Mouse (Mus musculus) gastrocnemius, adult 18-20 months (tissue): ENCODE data around the gene Fam83b. TPM values are rescaled to one million over a fixed set of nuclear protein-coding genes. Genes with fewer than 3 reads are reported as not detected.

ENCODE experiments used
- DNase-seq: peaks from one replicate; pipeline ENCODE4 v3.0.0; 2021; ENCODE audit warnings: low spot score
- long read RNA-seq, 2 experiments: library from polyadenylated mRNA; stranded (forward); transcript quantifications; one replicate each; pipeline ENCODE4 v2.0.0; 2021
- total RNA-seq, 2 experiments: library from RNA; stranded (reverse); gene quantifications; 2 replicates each; pipeline ENCODE4 v1.2.3; 2021

The Fam83b gene
- total RNA-seq: not detected
- long read RNA-seq, experiment 1: 0 reads
- long read RNA-seq, experiment 2: 0 reads

DNA sequence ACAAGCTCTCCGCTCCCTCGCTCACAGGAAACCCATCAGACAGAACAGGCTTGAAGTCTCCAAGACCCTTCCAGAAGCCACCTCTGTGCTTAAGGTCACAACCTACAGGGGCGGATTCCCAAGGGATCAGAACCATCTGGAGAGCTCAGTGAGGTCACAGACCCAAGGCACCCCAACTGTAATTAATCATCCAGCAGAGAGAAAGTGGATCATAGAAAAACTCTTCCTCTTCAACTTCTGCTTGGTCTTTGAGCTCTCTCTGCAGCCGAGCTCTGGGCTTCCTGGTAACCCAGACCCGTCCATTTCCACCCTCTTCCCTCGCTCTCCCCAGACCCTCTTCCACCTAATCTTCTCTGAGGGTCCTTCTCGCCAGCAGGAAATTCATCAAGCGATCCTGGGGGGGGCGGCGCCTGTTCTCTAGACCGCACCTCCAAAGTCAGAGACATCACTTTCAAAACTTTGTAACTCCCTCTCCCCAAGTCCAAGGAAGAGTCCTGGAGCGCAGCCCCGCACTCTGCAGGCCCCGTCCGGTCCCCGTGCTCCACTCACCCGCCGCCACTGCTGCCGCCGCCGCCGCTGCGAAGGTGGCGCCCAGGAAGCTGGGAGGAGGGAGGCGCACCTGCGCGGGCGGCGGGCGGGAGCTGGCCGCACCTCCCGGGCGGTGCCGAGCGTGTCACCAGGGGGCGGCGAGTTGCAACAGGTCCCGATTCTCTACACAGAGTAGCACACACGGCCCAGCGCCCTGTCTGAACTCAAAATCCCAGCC is at the start of gene Fam83b:
Fam83b (minus strand) TSS at position 602 of the 766 bp plus-strand sequence.
- no peak for DNase-seq

DNA sequence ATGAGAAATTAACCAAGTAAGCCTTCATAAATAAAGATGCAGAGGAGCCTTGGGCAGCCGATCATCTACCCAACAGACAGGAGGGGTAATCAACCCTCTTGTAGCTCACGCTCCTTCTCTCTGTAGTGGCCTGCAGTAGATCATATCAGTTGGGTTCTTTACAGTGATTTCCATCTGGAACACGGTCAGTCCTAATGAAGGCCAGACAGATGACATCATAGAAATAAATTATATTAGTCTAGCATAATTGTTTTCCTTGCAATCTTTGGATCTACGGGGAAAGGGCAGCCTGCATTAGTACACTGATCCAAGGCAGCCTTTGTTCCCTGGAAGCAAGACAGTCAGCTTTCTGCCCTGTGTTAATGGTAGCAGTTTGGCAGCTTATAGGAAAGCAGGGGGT is 47.2 kb upstream of the Fam83b start:
- DNase-seq: no peak

DNA sequence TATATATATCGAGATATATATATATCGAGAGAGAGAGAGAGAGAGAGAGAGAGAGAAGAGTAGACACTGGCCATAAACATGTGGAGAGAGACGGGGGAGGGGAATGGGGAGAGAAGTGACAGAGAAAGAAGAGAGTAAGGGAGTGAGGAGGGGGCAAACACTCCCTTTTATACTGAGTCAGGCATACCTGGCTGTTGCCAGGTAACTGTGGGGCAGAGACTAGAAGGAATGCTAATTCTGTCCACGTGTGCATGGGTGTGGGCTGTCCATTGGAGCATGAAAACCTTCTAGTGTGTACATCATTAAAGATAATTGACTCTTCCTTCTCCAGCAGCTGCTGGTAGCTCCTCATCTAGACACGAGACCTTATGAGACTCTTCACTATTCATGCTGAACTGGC is 36.8 kb upstream of the Fam83b start:
- no peak for DNase-seq

DNA sequence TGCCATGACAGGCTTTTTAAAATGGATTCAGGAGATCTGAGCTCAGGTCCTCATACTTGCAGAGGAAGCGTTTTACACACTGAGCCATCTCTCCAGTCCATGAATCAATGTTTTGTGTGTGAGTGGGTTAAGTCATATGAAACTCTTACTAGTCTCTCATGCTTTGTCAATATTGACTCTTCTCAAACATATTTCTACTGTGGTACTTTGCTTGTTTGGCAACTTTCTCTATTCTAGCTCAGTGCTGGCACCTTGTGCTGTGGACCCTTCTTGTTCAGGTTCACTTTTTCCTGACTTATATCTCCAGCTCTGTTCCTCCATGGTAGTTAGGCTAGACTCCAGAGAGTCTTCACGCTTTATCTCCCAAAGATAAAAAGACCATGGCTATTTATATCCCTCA is 36.0 kb upstream of the Fam83b start:
- DNase-seq: no peak

DNA sequence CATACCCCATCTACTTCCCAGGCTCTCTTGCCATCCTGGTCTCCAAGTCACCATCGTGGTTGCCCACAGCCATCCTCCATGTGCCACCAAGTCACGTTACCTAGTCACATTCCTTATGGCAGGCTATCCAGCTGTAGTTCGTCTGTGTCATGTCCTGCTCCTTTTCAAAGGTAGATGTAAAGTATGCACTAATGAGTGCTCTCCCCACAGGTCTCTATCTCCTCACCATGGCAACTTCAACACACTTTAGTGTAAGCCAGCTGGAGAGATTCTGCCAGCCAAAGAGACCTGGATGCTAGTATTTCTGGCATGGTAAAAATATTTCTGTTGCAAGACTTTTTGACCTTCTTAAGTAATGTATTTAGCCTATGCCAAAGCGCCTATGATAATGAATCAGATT is 30.5 kb upstream of the Fam83b start:
- no peak for DNase-seq

DNA sequence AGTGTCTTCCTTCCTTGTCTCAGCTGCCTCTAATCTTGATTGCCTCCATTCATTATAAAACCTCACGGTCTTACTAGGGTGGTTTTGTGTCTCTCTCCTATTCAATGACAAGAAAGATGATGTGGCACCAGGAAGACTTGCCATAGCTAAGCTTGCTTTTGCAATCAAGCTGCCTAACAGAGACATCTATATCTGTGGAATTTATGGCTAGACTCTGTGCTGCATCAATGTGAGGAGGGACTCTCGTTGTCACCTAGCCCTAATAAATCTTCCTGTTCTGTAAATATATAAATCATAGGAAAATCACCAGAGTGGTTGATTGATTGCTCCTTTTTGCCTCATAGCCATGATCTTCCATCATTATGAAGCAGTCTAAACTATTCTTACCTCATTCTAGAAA is 26.9 kb upstream of the Fam83b start:
- DNase-seq: no peak

DNA sequence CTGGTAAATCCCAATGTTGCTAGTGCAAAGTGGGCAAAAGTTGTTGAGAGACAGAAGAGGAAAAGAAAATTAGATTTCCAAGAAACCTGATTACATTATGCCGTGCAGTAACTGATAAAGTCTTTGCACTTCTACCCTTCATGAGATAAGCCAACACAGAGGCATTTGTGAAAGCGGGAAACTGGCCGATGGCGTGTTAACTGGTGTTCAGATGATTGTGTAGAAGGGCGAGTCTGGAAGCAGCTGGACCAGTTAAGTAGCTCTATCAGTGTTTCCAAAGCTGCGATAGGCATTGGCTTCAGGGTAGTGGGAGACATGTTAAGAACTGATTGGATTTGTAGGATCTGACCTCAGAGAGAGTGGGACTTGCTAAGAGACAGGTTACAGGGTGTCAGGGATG is 17.0 kb upstream of the Fam83b start:
- no peak for DNase-seq

DNA sequence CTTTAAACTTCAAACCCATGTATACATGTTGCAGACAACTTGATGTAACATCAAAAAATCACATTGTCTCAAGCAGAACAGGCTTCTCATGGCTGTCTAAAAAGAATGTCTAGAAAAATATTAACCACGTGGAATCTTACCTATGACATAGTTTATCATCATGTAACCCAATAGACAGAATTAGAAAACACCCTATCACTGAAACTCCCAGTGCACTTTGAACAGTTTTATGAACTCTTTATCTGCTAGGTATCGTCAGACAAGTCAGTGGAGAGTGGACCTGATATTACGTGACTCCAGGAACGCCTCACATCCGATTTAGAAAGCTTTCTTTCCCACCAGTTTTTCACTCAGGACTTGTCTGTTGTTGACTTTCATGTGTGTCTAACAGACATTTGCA is 15.1 kb upstream of the Fam83b start:
- no peak for DNase-seq

DNA sequence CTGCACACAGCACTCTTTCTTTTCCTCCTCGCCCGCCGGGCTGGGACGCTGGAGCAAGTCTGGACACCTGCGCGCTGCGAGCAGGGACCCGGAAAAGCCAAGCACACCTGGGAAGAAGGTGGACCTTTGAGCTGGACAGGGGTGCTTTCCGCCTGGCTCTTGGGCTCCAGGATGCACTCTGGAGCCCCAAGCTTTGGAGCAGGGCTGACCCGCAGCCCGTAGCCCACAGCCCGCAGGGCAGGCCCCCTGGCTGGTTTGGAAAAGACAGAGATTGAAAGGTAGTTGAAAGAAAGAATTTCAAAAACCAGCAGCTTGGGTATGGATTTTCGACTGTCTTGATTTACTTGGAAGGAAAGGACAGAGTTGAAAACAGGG is 352 bp upstream of the Fam83b start:
- DNase-seq: no peak

DNA sequence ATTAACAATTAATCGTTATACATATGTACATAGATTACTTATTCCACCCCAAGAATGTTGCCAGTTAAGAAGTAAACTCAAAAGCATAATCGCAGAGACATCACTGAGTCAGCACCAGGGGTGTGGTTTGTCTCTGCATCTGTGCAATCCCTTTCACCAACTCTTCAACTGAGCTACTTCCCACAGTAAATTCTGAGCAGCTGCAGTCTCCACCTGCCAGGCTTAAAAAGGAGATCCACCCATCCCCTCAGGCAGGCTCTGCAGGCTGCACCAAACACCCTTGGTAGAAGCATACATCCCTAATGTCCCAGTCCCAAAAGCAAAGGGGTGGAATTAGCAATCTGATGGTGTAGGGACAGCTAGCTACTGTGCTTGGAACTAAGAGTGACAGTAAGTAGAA is 1.3 kb downstream of the Fam83b start:
- no peak for DNase-seq

DNA sequence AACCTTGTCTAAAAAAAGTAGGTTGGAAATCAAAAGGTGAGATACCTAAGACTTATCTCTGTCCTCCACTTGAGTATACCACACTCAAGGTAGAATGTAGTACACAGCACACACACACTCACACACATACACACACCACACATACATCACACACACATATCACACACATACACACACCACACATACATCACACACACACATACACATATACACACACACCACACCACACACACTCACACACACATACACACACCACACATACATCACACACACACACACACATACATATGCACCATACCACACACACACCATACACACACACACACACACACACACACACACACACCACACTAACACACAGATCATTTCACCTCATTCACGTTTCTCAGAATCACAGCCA is 2.8 kb downstream of the Fam83b start:
- no peak for DNase-seq

DNA sequence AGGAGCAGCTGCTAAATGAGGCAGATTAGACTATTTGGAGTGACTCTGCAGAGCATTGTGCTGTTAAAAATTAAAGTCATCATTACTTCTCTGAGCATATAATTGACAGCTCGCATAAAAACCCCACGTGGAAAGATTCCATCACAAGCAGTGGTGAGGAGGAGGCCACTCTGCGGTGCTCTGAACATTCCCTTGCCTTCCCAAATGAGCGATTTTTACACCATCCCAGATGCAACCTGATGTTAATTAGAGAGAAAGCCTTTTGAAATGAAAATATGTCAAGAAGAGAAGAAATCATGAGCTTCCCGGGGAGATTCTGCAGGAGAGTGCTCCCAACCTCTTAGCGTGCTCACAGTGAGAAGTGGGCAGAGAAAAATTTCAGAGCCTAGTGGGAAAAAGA is 4.1 kb downstream of the Fam83b start:
- DNase-seq: no peak

DNA sequence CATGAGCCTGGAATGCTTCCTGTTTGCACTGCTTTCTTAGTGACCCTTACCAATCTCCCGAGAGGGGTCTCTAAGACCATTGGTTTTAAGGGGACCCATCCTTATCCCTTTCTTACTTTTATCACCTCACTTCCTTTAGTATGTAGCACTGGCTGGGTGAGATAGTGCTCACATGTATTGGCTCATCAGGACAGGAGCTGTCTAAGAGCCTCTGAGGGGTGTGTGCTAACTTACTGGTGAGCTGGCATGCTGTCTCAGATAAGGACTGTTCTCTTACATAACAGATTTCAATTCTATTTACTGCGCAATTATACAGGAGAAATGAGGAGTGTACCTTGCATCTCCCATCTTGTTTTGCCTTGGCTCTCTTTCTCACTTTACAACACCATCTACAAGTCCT is 7.7 kb downstream of the Fam83b start:
- no peak for DNase-seq

DNA sequence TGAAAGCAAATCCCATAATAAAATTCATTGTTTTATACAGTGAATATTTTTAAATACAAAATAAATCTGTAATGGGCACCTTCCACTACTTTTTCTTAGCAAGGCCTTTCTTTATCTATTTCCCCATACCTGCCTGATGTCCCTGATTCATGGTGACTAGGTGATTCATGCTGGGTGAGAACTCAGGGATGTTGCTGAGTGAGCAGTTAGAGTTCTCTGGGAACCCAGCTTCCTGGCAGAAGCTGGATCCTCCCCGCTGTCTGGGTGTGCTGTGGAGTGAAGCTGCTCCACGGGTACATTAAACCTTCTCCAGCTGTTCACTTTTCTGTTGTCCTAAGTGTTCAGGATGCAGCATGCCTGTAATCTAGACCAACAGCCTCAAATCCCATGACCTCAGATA is 13.2 kb downstream of the Fam83b start:
- DNase-seq: no peak

DNA sequence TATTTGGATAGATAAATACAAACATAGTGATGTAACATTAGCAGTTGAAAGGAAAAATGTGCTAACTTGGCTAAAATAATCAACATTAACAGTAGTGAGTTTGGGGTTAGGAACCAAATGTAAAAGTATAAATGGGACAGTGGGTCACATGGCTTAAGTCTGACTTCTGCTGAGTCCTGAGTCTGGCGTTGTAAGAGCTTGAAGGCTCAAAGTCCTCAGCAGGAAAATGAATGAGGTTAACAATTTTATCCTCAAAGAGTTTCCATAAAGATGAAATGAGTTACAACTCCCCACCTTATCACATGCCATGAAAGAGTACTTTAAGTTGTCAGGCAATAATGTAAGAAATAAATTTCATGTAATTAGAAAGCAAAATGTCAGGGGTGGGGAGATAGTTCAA is 13.8 kb downstream of the Fam83b start:
- no peak for DNase-seq

DNA sequence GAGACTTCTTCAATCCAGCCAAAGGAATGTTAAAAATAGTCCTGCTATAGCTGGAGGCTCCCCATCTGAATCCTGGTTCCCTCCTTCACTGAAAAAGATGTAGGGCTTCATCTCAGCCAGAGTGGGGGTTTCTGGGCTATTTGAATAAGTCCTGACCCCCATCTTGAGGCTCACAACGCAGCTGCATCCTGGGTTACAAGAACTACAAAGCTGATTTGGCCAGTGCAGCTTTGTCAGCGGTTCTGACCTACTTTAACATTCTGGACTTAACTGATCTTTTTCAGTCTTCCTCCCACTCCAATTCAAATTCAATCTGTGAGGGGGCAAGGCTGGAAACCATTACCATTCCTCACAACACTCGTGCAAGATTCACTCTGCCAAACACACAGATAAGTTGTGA is 20.2 kb downstream of the Fam83b start:
- DNase-seq: no peak

DNA sequence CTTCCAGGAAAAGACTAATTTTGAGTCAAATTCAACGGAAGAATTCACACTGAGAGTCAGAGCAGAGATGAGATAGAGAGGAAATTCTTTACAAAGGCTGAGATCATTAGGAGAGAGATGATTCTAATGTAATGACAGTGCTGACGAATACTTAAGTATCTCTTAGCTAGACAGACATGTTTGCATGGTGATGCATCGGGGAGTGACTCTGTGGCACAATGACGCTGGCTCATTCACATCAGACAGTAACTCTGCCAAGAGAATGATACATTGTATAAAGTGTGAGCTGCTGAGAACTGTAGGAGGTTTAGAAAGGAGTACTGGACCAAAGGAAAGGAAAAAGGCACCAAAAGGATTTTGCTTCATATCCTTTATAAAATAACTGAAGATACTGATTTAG is 26.2 kb downstream of the Fam83b start:
- DNase-seq: no peak

DNA sequence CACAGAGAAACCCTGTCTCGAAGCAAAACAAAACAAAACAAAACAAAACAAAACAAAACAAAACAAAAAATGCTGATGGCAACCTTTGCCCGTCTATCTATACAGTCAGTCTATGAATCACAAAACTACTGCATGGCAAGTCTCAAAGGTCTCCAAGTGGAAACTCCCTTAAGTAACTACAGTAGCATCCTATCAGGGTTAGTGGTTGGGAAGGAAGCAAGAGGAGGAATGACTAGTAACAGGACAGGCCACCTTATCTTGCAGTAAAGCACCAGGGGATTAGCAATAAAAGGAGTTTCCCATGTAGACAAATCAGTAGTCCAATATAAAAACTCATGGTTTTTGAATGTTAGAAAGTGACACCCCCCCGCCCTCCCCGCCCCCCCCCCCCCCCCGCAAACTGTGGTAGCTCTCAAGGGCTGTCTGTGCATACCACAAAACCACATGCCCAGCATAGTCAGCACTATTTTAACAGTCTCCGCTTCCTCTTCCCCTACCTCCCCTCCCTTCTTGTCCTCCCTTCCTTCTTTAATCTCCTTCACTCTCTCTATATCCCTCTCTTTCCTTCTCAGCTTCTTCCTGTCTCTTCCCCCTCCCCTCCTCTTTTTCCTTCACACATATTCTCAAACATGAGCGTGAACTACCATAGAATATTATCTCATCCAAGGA is 26.8 kb downstream of the Fam83b start:
- no peak for DNase-seq

DNA sequence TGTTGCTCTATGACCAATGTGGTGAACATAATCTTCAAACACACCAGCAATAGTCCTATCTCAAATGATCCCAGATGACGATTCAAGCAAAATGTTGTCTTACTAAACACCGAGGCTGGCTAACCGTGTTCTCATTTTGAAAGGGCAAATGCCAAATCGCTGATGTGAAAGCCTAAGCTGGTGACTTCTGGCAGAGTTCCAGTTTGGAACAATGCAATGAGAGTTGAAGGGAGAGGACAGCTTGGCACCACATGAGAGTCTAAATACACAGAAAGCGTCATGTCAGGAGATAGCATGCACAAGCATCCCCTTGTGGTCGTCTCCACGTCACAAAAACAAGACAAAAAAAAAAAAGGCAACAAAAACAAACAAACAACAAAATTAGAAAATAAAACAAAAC is 27.6 kb downstream of the Fam83b start:
- no peak for DNase-seq

DNA sequence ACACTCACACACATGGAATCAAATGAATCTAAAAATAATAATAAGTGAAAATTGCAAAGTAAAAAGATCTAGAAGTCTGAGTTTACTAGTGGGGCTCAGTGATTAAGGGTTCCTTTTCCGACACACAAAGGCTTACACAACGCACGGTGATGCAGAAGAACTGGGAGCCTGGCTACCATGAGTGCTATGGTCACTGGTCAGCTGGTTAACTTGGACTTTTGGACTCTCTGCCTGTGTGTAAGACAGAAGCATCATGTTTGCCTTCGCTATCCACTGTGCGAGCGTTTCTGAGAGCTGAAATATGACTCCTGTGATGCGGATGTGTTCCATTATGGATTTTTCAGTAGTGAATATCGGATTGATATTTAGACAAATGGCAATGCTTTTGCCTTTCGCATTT is 30.9 kb downstream of the Fam83b start:
- DNase-seq: no peak

DNA sequence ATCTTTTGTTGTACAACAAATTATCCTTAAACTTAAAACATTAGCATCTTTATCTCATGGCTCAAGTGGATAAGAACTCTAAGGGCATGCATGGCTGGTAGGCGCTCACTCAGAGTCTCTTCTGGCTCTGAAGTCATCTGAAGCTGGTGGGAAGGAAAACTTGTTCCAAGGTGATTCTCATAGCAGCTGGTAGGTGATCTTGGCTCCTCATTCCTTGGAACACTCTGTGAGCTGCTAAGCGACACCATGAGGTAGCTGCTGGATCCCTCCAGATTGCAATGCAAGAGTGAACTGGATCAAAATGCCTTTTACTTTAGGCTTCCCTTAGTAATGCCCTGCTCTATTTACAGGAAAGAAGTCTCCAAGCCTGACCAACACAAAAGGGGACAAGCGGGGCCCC is 34.5 kb downstream of the Fam83b start:
- DNase-seq: no peak

DNA sequence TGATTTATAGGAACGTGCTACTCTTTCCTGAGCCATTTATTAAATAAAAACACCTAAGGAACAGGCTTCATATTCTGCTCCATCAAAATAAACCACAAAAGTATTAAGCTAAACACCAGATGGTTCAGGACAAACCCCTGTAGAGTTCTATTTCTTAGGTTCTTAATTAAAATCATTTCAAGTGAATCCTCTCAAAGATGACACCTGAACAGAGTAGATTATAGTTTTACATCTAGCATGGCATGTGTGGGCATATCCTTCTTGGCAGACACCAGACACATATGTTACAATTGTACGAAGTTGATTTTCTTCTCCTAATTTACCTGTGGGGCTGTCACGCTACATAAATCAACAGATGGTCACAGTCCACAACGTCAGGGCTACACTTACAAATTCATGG is 35.5 kb downstream of the Fam83b start:
- DNase-seq: no peak

DNA sequence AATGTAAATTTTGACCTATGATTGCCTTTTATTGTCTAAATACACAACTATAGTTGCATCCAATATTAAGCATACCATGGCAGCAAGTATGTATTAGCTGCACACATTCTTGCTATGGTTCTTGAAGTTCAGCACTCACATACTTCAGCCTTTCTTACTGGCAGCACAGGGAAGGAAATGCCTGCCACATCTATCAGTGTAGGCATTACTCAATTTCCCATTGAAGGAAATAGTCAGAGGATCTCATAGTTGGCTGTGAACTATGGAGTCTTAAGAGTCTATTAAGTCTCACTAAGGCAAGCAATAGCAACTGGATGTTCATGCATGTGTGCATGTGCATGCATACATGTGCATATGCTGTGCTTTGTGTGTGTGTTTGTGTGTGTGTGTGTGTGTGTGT is 41.3 kb downstream of the Fam83b start:
- DNase-seq: no peak

DNA sequence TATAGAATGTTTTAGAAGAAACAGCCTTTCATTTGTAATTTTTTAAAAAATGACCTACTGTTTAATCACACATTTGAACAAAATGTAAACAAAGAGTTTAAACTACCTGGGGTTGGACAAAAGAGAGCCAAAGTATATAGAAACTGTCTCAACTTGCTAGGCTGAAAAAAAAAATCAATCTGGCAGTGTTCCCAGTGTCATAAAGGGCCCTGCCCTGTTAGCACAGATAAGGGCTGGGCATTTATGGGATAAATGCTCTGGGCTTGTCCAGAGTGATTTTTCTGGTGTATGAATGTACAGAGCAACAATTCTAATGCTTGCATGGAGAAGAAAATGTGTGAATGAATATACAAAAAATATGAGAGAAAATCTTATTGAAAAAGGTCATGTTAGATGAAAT is 43.8 kb downstream of the Fam83b start:
- DNase-seq: no peak
